Mouse (Mus musculus): ENCODE results near the gene Ndufa4l2.

DNA sequence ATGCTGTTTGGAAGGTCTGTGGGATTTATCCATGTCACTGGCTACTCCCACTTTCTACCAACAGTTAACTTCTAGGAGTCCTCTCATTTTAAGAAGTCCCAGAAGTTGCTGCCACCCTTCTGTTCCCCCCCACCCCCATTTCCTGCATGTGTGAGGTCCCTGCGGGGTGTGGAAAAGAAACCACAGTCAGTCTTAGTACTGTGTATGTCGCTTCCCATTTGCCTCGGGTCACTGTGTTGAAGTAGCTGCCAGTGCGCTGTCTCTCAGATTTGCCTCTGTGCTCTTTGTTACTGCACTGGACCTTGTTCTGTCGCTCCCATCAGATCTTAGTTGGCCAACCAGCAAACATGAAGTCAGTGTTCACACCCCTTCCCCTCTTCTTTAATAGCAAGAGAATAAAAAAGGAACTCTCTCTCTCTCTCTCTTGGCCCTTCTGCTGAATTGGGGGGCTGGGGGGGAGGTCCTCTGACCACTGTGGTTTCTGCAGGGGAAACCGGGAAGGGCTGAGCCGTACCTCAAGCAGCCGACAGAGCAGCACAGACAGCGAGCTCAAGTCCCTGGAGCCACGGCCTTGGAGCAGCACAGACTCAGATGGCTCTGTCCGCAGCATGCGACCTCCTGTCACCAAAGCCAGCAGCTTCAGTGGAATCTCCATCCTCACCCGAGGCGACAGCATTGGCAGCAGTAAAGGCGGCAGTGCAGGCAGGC is 43.3 kb upstream of the Ndufa4l2 start:
- no peak for TF ChIP-seq CTCF (IDR thresholded peaks at IDR 0.05; ENCODE audit: low read depth)
- no peak for TF ChIP-seq EP300 (IDR thresholded peaks at IDR 0.05; ENCODE audit: low read depth)

Data from liver, postnatal 0 days (tissue).